Mouse (Mus musculus): ENCODE measurements around the gene Sh3gl3.

DNA sequence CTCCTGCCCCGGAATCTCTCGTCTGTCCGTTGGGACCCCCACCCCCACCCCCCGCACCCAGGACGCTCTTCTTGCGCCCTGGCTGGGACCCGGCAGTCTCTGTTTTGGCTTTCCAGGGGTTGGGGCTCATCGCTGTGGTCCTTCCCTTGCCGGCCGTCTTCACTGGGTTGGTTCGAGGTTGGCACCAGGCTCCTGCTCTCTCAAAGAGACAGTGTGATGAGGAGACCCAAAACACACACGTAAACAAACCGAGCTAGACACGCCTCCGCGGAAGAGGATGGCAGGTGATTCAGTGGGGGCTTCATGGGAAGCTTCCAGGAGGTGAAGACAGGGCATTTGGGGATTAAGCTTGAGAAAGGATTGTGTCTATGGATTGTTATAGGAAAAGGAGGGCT, 1.7 kb downstream of the Sh3gl3 start:
- TF ChIP-seq CTCF (IDR thresholded peaks at IDR 0.05; ENCODE audit: borderline replicate concordance, insufficient read depth, low read length), result no peak
- TF ChIP-seq POLR2A (IDR thresholded peaks at IDR 0.05; ENCODE audit: low read depth, low read length), result no peak

Measured in embryonic fibroblast, embryonic 13.5 days (primary cell).